Mouse (Mus musculus) embryonic fibroblast, embryonic 13.5 days (primary cell): ENCODE results near the gene Sptb. TPM values are rescaled to one million over a fixed set of nuclear protein-coding genes. Genes with fewer than 3 reads are reported as not detected.

Experiments used
- H3K27ac ChIP-seq: 2 replicates; pipeline ENCODE4 v1.5.1; 2012; ENCODE audit warnings: low read length, control low read depth, inconsistent platforms; ENCODE audit not compliant: insufficient read depth
- H3K4me1 ChIP-seq: 2 replicates; pipeline ENCODE4 v1.6.1; 2011; ENCODE audit warnings: low read length; ENCODE audit not compliant: control insufficient read depth, insufficient read depth
- H3K4me3 ChIP-seq: 2 replicates; pipeline ENCODE4 v1.5.1; 2011; ENCODE audit warnings: mild to moderate bottlenecking, control low read depth, low read length; ENCODE audit not compliant: insufficient read depth
- CTCF ChIP-seq: IDR thresholded peaks from 2 replicates; pipeline ENCODE4 v1.5.1; 2011; ENCODE audit warnings: mild to moderate bottlenecking, control low read depth, low read length, moderate library complexity, borderline replicate concordance; ENCODE audit not compliant: insufficient read depth
- POLR2A ChIP-seq: IDR thresholded peaks from 2 replicates; pipeline ENCODE4 v1.6.1; 2011; ENCODE audit warnings: low read depth, mild to moderate bottlenecking, control low read depth, low read length, moderate library complexity
- polyA plus RNA-seq: library from polyadenylated mRNA; stranded (reverse); fragments of >200 nt; gene quantifications from 2 replicates; pipeline ENCODE4 v1.2.4, GENCODE M21; 2011; ENCODE audit warnings: low read depth; ENCODE audit not compliant: missing spikeins, insufficient read length

Gene Sptb
- polyA plus RNA-seq, 1 experiment: not detected

- Histone ChIP-seq H3K4me3 (no peak overlapping the region), H3K27ac (no peak overlapping the region), H3K4me1 (no peaks in the 10 kb centered on the region)
- TF ChIP-seq POLR2A (no peak), CTCF (no peak)
Observed at GRCm38 (mm10) chr12:76708181-76708580, 2.2 kb downstream of the Sptb start.

DNA sequence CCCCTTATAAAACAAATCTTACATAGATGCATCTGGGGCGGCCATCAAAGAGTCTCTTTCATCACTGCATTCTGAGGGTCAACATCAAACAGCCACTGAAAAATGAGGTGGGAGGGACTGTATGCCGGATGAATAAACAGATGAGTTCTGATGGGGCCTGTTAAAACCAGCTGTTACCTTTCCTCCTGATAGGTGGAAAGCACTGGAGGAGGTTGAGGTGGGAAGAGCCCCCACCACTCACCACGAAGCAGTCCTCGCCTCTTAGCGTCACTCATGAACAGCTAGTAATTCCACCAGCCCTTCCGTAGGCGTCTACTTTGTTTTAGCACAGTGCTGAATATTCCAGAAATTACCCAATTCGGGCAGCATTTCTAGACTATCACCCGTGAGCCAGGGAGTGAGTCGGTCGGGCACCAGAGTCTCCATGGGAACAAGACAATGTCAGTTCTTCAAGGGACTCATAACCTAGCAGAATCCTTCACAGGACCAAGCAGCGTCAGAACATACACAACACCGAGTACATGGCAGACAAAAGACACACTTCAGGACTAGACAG lies 13.9 kb downstream of the Sptb start:
- TF ChIP-seq CTCF: no peak
- TF ChIP-seq POLR2A: no peak
- Histone ChIP-seq H3K27ac (no peak overlapping the region), H3K4me3 (no peak overlapping the region), H3K4me1 (no peaks in the 10 kb centered on the region)

- no peak overlapping the region for H3K27ac ChIP-seq
- H3K4me3 ChIP-seq: no peak overlapping the region
- TF ChIP-seq CTCF (no peak), POLR2A (no peak)
- H3K4me1 ChIP-seq: no peaks in the 10 kb centered on the region
Observed at GRCm38 (mm10) chr12:76695773-76696172, 14.6 kb downstream of the Sptb start.

DNA sequence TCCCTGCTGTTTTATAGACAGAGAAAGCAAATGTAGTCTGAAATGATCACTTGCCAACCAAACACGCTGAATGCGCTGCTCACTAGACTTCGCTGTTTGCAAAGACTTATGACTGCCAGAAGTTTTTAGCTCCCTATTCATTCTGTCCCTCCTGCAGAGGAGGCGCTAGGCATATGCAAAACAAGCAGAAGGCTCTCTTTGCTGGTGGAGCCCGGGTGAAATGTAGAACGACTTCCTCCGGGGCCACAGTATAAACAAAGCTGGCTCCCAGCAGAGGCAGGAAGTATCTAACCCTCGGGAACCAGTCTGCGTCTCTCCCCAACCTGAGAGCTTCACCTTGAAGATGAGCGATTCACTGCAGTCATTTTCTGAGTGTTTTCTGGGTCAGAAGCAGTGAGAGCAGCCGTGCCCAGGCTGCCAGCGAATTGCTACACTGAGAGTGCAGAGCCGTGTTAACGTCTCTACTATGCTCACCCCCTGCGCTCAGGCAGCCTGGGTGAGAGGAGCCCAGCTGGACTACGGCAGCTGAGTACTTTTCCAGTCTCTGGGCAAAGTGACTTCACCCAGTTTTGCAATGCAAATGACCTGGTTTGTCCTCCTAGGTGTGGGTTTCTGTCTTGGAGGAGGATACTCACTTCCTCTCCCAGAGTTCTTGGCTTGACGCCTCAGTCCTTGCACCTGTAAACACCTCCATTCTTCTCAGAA lies 15.4 kb downstream of the Sptb start:
- no peak for TF ChIP-seq CTCF
- TF ChIP-seq POLR2A: no peak
- H3K27ac ChIP-seq: no peak overlapping the region
- H3K4me3 ChIP-seq: no peak overlapping the region; the same call in 1 of the 2 replicates
- H3K4me1 ChIP-seq: no peaks in the 10 kb centered on the region

DNA sequence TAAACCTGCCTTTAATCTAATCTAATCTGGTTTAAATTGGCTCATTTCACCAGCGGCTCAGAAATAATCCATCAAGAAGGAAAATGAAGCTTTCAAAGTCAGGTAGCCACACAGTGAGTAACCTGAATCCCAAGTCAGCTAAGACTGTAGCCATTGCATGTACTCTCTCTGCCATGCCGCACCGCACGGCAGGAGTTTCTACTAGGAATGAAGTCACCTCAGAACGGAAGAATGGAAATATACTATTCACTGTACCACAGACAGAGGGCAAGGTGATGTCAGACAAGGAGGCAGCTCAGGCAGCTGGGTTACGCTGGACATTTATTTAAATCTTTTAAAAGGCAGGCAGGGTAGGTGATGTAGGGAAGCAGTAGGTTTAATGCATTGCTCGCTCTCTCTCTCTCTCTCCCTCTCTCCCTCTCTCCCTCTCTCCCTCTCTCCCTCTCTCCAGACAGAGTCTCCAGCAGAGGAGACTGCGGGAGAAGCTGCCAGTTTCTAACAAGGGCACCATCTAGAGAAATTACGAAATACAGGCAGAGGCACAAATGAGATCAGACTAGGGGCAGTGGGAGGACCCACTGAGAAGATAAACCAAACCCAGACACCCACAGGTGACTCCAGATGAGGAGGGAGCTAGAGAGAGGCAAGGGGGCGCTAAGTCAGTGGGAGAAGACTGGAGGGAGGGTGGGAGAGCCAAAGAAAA lies 22.7 kb downstream of the Sptb start:
- H3K4me3 ChIP-seq: no peak overlapping the region
- no peaks in the 10 kb centered on the region for H3K4me1 ChIP-seq
- H3K27ac ChIP-seq: no peak overlapping the region
- TF ChIP-seq POLR2A (no peak), CTCF (no peak)

DNA sequence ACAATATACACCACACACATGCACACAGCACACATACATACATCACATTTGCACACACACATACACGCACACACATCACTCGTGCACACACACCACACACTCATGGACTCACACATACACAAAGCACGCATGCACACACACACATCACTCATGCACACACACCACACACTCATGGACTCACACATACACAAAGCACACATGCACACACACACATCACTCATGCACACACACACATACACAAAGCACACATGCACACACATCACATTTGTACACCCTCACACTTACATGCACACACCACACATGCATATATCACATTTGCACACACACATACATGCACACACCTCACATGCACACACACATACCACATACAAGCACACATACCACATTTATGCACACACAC lies 24.7 kb downstream of the Sptb start:
- no peak for TF ChIP-seq POLR2A
- TF ChIP-seq CTCF: no peak
- no peak overlapping the region for H3K27ac ChIP-seq
- H3K4me1 ChIP-seq: no peaks in the 10 kb centered on the region
- H3K4me3 ChIP-seq: no peak overlapping the region

GRCm38 (mm10) chr12:76684493-76684892 lies 25.9 kb downstream of the Sptb start:
- TF ChIP-seq CTCF: no peak
- no peak for TF ChIP-seq POLR2A
- Histone ChIP-seq H3K27ac (no peak overlapping the region), H3K4me3 (no peak overlapping the region), H3K4me1 (no peaks in the 10 kb centered on the region)

- H3K27ac ChIP-seq: no peak overlapping the region
- TF ChIP-seq CTCF (no peak), POLR2A (no peak)
- H3K4me3 ChIP-seq: no peak overlapping the region
- no peaks in the 10 kb centered on the region for H3K4me1 ChIP-seq
Observed at GRCm38 (mm10) chr12:76681937-76682336, 28.4 kb downstream of the Sptb start.

GRCm38 (mm10) chr12:76677068-76677467 lies 33.3 kb downstream of the Sptb start:
- H3K4me3 ChIP-seq: no peak overlapping the region
- no peaks in the 10 kb centered on the region for H3K4me1 ChIP-seq
- no peak overlapping the region for H3K27ac ChIP-seq
- TF ChIP-seq CTCF: no peak
- no peak for TF ChIP-seq POLR2A

DNA sequence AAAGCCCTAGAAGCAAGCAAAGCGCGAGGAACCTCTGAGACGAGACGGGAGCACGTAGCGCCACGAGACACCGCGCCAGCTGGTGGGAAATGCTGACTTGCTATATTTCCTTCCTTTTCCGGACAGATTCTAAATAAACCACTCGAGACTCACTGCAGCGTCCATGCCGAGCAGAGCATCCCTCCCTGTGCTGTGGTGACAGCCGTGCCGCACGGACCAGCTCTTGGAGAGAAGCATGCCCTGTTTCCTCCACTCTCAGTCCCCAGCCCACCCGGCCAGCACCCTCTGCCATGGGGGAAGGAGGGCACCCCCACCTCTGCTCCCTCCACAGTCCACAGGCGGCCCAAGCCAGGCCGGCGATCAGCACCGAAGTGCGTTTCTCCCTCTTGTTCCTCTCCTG lies 33.9 kb downstream of the Sptb start:
- TF ChIP-seq CTCF: no peak
- TF ChIP-seq POLR2A: no peak
- Histone ChIP-seq H3K4me3 (no peak overlapping the region), H3K27ac (no peak overlapping the region), H3K4me1 (no peaks in the 10 kb centered on the region)
